Mouse (Mus musculus) heart, postnatal 4 days (tissue): ENCODE measurements at regions not wholly inside any gene's neighbourhood (a gene's known extent, or its start where the extent isn't known, plus 50 kb on each side); places are given as distances from the start of the nearest gene placed in this dataset.

Experiments
- DNase-seq: peaks from one replicate; pipeline ENCODE4 v3.0.0; 2021

DNA sequence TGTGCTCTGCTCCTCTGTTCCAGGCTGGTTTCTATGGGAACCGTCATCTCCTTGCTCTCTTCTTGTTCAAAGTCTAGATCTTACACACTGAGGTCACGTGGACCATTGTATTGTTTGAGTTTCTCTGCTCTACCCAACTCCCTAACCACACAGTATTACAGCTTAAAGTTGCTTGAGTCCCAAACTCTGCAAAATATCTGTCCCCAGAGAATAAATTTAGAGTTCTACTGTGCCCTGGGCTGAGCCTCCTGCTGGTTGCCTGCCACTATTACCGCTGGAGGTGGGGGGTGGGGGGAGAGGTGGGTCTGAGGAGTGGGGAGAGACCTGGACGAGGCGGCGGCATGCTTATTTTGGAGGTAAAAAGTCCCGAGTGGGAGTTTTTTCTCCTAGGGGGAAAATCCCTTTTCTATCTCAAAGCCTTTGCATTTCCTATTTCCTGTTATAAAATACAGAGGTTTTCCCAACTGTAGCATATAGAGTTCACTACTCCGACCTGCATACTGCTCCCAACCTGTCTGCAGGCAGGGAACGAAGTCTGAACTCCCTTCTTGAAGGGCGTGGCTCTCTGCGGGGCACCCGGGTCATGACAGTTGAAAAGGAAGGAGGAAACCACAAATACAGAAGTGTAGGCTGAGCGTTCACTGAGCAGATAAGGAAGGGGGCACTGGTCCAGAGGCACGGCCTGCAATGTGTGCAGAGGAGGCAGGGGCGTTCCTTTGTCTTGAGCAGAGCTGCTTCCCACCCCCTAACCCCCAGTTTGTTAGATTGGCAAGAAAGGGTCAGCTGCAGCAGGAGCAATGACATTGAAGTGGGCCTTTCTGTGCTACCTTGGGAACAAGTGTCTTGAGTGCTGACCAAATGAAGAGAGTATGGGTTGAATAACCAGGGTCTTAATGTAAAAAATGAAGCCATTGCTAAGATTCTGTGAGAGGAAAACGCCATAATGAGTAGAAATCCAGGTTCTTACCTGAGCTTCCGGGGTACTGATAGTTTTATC, 188.7 kb downstream of the Akap7 start:
- DNase-seq: no peak

DNA sequence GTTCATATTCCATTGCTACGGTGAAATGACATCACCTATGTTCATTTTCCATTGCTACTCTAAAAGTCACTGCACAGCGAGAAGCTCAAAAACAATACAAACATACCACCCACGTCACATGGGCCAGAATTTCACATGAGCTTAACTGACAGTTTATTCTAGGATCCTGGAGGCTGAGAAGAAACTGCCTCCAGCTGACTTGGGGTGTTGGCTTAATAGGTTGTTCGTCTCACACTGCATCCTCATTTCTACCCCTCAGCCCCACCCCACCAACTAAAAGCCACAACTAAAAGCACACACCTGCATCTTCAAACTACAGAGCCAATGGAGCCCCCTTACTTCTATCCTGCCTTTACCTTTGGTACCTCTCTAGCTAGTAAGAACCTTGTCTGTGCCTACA, 187.0 kb upstream of the Arg1 start:
- no peak for DNase-seq

DNA sequence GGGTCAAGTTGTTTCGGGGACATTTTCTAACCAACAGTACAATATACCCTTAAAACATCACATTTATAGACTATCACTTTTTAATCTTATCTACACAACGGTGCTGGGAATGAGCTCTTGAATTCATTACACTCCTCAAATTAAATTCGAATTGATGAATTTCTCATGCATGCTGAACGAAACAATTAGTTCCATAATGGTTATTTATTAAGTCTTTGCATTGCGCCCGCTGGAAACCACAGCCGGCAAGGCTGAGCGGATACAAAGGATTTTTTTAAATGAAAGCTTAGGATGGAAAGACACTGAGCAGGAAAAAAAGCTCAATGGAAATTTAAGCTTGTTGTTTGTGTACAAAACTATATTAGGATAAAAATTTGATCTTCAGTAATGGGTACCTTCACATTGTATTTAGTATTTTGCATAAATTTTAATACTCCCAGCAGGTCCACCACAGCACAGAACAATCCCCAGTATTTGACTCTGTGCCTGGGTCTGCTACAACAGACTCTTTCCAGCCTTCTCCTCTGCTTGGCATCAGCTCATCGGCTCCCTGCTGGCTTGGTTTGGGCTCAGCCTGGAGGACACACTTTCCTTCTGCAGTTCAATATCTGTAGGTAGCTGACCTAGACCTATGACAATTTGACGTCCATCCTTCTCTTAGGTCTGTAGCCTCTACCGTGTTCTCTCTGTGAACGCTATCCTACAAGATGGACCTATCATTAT, 185.3 kb upstream of the Arg1 start:
- no peak for DNase-seq

DNA sequence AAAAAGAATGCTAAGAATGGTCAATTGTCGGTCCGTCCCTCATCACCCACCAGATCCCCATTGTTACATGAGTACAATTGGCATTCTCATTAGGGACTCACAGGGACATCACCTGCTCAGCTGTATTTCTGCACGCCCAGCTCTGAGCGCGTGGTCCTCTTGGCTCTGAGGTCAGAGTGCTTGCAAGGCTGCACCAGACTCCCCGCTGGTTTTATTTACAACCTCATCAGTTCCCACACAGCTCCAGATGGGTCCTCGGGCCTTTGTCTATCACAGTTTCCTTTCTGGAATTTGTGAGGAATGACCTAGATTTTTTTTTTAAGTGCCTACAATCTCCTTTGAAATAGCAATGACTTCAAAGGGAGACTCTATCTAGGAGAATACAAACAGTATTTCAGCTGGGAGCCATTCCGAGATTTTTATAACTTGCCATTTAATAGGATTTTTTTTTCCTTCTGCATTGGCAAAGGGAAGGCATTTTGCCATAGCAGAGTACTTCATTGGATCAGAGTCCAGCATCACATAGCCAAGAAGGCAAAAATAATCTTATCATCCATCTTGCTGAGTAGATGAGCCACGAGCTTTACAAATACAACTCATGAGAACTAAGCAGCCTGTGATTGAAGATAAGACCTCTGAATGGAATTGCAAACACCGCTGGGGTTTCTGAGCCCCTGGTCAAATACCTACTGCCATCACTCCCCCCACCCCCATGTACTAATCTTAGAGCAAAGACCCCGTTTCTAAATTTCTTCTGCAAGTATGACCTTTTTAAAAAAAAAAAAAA, 184.5 kb upstream of the Arg1 start:
- DNase-seq: no peak

DNA sequence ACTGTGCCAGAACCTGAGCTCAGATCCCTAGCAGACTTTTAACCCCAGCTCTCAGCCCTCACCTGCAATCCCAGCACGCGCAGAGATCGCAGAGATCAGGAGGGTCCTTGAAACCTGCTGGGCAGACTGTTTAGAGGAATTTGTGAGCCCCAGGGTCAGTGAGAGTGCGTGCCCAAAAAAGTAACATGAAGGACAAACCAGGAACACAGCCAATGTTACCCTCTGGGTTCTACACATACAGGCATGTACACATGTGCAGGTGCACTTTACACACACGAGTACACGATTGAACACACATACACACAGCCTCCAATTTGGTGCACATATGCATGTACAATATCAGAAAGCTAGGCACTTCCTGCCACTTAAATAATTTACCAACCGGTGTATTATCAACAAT, 183.9 kb upstream of the Arg1 start:
- no peak for DNase-seq

DNA sequence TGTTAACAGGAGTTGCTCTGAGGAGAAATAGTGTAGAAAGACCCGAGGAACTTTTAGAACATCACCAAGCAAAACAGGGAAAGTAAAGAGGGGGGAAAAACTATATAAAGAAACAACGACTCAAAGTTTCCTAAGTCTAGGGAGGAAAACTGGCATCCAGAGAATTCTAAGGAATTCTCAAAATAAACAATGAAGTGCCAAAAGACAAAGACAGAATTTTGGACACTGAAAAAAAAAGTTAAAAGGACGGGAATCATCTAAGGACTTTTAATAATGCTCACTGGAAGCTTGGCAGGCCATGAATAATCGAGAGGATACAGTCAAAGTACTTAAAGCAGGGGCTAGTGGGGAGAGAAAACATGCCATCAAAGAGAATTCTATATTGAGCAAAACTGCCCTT, 170.8 kb upstream of the Arg1 start:
- no peak for DNase-seq

DNA sequence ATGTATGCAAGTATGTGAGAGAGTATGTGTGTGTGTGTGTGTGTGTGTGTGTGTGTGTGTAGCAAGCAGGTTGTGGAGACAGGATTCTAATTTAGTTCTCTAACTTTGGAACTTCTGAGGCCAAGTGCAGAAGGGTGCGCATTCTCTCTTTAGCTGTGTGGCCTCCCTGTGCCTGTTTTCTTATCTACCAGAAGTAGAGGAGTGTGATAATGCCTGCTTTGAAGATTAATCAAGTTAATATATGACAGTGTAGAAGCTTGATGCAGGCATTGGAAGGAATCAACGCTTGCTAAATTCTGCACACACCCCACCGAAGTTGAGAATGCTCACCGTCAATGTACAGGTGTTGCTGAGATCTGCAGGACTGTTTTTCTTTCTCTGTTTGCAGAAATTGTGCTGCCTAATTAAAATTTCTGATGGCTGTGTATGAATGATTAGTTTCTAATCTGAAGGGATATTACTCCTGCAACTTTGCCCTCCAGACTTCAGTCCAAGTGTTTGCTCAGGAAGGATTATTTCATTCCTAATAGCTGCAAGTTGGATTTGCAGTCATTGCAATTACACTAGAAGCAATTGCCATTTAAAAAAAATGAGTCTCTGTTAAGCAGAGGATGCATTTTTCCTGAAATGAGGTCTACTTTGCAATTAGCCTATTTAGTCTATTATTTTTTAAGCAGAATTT, 162.6 kb upstream of the Arg1 start:
- no peak for DNase-seq

DNA sequence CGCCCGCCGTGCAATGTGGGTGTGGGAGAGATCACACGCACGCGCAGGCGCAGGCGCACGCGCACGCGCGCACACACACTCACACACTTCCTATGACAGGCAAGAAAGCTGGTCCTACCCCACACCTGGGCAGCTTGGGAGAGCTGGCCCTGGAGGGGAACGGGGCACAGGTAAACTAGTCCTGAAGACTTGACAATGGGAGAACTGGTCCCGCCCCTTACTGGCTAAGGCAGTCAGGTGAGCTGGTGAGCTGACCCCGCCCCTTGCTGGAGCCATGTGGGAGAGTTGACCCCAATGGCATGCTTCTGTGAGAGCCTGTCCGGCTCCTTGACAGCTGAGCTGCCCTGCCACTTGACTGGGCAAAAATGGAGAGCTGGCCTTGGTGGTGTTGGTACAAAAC, 159.5 kb upstream of the Arg1 start:
- no peak for DNase-seq

DNA sequence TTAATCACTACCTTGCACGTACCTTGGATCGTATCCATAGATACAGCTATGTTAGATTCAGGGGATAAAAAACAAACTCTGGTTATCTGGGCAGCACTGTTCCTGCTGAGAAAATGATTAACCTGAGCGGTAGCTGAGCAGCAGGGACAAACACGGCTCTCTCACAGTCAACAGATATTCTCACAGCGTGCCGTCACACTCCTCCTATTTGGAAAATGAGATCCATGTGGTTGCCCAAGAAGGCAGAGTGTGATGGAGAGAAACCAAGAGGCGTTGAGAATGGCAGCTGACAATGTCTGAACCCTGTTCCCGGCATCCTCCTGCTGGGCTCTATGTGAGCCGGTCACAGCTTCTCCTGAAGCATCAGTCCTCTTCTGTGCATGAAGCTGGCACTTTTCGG, 155.6 kb upstream of the Arg1 start:
- no peak for DNase-seq

DNA sequence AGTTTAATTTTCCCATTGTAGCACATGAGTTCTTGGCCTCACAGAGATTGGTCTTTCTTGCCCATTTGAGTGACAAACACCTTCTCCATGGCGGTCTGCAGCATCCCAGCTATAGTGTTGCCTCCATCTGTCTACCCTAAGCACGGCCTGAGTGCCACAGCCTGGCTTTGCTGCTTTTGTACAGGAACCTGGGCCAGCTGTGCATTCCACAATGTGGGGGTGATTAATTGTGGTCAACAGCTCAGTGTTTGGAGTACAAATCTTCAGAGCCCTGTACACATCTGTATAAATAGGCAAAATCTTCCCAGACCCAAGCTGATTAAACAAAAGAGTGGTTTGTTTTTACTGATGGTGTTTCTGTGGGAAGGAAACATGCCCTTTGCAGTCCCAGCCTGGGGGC, 145.3 kb upstream of the Arg1 start:
- no peak for DNase-seq

DNA sequence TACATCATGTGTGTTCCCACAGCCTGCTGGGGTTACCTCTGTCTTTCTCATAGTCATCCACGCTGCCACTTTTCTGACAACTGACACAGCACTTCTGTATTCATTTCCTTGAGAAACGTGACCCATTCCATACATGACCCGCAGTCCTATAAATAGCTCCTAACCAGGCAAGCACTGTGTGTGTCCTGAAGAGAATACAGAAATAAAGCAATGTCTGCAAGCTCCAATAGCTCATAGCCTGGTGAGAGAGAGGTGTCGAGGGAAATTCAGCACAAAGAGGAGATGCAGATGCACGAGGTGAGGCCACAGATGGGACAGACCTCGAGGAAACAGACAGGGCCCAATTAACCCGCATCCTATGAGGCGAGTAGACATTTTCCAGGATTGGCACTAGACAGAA, 141.0 kb upstream of the Arg1 start:
- no peak for DNase-seq

DNA sequence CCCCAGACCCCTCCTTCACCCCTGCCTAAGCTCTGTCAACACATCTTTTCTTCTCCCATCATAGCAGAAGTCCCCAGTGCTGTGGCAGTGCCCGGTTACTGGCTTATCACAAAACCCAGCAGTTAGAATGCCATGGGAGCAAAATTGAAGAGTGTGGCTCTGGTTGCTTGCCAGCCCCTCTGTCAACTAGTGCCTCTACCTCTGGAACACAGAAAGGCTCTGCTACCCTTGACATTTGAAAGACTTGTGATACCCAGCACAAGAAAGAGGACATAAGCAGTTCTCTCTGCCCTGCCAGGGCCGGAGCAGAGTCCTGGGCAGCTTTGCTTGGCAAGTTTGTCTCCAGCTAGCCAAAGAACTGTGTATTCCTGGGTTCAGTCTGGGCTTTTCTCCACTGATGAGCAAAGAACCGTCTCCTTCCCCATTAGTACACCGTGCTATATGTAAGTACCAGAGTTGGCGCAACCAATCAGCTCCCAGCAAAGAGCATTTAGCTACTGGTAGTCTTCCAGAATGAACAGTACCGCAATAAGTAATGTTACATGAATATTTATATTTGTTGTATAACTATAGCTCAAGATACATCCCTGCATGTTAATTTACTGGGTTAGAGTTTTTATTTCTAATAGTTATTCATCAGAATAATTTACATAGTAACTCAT, 137.5 kb upstream of the Arg1 start:
- DNase-seq: peak; percentile 20

DNA sequence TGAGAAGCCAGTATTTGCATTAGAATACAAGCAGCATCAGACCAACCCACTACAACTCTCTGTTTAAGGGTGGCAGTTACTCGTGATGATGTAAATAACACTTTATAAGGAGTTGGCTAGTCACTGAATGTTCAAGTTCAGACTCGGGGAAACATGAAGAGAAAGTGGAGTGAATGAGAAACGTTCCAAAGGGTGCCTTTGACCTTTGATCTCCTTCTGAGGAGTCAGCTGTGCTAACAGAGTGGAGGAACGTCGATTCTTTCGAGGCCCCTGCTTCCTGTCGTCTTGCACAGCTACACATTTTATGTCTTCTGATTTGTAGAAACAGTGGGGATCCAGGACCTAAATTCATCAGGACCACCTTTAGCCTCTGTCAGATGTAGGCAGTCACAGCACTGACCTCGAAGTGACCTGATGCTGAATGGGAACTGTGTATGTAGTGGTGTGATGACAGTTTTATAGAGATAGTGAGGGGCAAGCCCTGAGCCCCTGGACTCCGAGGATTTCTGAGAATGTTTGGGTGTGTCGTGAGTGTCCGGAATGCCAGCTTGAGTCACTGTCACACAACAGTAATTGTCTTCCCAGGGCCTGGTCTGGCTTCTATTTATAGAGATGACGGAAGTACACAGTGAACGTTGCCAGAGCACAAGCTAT, 134.2 kb upstream of the Arg1 start:
- peak; percentile 11 for DNase-seq

DNA sequence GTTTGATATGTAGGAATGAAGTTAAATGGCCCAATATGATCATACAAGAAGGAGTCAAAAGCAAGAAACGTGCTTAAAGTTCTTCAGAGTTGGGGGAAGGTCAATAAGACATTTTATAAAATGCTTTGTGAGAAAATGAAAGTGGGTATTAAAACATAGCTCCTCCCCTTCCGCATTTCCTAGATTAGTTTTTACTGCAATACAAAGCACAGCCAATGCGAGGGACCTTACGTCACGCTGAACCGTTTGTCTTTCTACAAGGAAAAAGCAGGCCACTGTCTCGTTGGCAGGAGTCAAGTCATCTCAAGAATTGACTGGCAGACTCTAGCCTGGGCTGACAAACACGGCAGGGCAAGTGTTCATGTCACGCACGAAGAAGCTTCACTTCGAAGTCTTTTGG, 131.4 kb upstream of the Arg1 start:
- DNase-seq: no peak

DNA sequence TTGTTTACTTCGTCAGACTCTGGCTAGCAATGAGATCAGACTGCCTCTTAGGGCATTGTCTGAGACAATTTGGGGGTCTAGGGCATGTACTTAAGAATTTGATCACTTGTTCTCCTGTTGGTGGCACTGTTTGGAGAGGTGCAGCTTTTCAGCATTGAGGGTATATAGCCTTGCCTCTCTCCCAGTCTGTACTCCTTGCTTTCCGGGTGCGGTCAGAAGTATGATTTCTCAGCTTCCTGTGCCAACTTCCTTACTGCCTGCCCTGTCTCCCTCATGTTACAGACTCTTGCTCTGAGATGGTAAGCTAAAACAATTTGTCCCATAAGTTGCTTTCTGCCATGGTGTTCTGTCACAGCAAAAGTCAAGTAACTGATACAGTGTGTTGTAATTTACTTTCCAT, 124.7 kb upstream of the Arg1 start:
- no peak for DNase-seq

DNA sequence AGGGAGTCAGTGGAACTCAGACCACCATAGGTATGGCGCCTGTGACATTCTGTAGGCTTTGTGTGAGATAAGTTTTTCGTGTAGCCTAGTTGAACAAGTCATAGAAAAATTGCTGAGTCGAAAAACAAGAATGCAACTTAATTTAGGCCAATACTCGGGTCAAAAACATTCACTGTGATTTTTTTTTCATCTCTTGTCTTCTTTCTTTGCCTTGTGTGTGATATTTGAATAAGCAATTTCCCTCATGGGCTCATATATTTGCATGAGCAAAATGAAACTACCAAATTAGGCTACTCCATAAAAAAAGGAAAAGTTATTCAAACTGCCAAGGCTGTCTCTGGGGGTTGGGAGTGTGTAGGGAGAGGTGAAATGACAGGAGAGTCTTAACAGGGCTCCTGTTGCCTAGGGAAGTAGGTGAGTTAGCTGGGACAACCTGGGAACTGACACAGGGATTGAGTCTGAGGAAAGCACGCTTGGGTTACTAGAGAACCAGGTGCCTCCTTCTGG, 124.1 kb upstream of the Arg1 start:
- no peak for DNase-seq

DNA sequence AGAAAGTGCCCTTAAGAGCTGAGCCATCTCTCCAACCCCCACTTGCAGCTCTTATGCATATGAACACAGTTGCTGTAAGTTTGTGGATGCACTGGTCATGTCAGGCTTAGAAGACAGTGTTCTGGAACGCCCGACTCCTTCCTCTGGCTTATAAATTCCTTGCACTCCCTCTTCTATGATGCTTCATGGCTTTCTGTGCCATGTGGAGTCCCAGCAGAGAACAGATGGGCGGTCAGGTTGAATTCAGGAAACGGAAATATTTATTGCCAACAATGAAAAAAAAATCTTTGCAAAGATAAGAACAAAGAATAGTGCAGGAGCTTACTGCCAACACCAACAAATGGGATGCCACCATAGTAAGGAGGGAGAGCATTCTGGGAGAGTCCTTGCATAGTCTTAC, 113.9 kb upstream of the Arg1 start:
- no peak for DNase-seq

DNA sequence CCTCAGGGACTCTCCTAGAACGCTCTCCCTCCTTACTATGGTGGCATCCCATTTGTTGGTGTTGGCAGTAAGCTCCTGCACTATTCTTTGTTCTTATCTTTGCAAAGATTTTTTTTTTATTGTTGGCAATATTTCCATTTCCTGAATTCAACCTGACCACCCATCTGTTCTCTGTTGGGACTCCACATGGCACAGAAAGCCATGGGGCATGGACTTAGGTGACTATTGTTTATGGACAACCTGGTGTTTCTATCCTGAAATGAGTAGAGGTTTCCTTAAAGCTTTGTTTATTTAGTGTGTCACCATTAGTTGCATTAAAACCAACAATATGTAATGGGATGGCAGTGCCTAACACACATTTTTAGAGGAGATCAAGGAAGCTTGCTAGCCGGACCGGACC, 112.6 kb upstream of the Arg1 start:
- DNase-seq: no peak

DNA sequence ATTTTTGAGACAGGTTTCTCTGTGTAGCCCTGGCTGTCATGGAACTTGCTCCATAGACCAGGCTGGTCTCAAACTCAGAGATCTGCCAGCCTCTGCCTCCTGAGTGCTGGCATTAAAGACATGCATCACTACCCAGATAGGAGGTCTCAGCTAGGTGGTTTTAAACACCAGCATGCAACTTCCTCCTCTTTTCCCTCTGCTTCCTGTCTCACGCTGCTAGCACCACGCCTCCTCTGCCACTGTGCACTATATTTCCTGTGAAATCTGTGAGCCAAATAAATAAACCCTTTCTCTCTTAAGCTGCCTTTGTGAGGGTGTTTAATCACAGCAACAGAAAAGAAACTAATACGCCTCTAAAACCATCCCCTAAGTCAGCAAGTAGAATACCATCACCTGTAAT, 109.6 kb upstream of the Arg1 start:
- DNase-seq: no peak

DNA sequence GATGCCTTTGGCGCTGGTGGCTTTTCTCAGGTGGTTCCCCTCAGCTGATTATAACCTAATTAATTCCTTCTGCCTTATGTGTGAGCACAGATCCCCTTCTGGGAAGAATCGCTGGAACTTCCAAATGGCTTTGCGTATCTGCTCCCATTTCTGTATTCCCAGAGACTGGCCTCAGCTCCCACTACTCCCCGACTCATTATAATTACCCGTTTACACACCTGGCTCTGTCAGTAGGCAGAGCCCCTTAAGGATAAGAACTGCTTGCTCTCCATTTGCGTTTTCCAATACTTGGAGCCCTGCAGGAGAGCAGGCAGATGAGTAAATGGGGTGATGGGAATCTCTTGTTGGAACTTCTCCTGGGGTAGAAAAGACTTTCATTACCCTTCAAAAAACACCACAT, 108.1 kb upstream of the Arg1 start:
- DNase-seq: no peak

DNA sequence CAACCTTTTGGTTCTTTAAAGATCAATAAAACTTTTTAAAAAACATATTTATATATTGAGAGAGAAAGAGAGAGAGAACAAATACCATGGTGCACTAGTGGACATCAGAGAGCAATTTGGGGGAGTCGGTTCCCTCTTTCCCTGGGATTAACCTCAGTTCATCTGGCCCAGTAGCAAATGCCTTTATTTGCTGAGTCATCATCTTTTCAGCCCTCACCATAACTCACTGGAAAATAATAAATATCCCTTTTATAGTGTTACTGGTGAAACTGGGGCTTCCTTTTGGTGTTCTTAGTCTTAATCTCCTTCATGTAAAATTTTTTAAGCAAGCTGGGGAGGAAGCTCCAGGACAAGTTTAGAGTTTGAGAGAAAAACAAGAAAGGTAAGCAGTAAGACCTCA, 105.3 kb upstream of the Arg1 start:
- no peak for DNase-seq
